Mouse (Mus musculus): ENCODE measurements around the gene Igfbp5.

Gene Igfbp5

DNA sequence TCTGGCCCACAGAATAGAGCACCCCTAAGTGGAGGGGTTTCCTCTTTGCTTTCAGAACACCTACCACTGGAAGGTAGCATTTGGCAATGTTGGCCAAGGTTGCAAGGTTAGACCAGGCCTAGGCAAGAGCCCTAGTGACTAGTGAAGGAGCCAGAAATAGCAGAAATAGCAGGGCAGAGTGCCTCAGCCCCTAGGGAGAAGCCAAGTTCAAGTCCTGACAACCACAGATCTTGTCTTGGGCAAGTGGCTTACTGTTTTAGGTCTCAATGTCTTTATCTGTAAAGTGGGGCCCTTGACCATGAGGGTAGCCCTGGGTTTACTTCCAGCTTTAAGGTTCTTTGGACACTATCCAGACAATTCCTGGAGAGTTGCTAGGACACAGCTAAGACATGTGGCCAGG lies 5.4 kb downstream of the Igfbp5 start:
- DNase-seq (ENCODE audit: low read depth, low spot score): no peak

DNA sequence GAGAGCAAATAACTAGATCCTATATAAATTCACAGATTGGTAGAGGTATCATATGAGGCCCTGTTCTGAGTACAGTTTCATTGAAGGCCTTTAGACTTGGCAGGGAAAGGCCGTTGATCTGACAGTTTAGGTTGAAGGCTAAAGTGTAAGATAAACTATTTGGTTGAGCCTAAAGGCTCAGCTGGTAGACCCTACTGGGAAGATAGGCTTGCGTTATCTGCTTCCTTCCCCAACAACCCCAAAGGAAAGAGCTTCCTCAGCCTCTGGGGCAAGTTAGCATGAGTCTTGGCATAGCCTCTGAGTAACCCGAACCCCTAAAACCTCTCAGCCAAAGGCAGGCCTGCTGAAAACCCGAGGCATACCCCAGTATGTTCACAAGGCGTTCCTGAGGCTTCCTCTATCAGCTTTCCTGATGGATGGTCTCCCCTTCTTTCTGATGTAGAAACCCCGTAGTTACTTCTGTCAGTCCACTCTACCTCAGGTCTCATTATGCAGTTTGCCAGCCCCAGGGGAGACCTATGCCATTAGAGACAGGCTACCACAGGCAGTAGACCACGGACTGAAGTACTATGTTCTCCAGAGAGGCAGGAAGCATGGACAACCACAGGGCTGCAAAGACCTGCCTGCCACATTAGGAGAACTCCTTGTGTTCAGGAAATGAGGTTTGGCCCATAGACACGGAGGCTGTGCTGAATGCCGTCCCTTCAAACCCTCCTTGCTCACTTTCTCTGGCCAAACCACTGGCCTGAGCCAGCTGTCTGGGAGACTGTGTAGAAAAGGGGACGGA lies 6.1 kb downstream of the Igfbp5 start:
- DNase-seq (ENCODE audit: low read depth, low spot score): no peak

DNA sequence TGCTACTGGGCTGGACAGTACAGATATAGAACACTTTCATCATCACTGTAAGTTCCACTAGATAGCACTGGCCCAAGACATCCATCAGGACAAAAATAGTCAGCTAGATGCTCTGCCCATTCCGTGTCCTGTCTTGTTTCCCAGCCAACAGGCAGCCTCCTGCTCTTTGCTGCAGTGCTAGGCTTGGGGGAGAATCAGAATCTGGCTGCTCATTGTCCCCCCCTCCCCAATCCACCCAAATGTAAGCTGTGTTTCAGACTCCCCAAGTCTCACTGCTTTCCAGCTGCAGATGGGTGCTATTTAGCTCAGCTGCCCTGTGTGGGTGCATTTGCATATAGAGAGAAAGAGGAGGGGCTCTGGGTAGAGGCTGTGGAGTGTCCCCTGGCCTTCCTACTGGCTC lies 7.3 kb downstream of the Igfbp5 start:
- no peak for DNase-seq (ENCODE audit: low read depth, low spot score)

DNA sequence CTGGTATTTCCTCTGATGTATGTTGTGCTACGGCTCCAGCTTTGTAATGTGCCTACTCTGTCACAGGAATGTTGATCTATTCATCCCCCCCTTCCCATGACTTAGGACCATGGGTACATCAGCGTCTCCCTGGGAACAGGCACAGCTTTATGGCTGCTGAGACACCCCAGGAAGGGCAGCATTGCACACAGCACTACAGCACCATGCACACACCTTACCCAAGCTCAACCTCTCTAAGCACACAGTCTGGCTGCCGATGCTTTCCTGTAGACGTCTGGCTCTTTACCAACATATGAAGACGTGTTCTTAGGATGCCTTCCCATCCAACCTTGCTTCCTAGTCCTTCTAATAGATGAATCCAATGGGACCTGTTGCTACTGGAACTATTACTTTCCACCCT lies 8.3 kb downstream of the Igfbp5 start:
- no peak for DNase-seq (ENCODE audit: low read depth, low spot score)

DNA sequence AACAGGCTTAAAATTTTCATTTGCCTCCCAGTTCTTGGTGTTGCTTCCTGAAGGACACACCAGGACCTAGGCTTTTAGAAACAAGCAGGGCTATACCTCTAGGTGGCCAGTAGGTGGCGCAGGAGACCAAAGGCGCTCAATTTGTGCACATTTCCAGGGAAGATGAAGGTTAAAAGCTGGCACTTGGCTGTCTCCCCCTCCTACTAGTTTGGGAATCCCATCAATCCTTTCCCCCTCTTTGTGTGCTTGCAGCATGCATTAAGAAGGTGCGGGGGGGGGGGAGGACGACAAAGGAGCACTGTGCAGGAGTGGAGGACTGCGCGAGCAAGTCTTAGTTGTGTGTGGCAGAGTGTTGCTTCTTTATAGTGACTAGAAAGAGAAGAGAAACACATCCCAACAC lies 8.8 kb downstream of the Igfbp5 start:
- DNase-seq (ENCODE audit: low read depth, low spot score): peak; percentile 80

DNA sequence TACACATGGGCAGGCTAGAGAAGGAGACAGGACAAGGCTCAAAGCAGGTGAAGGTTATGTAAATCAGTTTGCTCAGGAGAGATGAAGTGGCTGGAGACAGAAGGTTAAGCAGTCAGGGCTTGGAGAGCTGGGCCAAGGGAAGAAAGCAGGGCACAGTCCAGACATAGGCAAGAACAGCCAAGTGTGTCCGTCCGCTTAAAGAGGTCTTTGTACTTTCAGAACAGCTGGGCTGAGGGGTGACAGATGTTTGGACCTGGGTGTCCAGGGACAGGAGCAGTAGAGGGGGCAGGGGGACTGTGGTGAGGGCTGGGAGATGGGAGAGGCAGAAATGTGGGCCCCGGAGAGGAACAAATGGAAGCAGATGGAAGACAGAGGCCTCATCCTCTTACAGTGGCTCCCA lies 10.4 kb downstream of the Igfbp5 start:
- no peak for DNase-seq (ENCODE audit: low read depth, low spot score)

DNA sequence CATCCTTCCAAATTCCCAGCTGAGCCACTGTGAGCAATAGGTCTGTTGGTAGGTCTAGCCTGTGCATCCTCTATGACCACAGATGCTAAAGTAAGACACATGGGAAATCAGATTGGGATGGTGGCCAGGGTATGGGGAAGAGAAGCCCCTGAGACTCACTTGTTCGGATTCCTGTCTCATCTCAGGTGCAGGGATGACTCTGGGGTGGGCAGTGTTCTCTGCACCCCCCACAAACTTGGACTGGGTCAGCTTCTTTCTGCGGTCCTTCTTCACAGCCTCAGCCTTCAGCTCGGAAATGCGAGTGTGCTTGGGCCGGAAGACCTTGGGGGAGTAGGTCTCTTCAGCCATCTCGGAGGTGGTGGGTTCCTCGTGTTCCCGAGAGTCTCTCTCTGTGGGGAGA lies 11.0 kb downstream of the Igfbp5 start:
- no peak for DNase-seq (ENCODE audit: low read depth, low spot score)

DNA sequence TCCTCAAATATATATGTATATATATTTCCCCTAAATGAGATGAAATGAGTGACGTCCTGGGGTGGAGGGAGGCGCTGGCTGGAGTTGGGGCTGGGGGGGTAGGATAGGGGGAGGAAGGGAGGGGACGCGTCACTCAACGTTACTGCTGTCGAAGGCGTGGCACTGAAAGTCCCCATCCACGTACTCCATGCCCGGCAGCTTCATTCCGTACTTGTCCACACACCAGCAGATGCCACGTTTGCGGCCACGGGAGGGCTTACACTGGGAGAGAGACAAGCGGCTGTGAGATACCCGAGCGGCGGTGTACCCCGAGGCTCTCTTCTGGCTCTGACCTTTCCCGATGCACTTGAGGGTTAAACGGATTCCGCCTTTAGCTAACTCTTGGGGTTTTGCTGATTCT lies 12.4 kb downstream of the Igfbp5 start:
- DNase-seq (ENCODE audit: low read depth, low spot score): no peak

DNA sequence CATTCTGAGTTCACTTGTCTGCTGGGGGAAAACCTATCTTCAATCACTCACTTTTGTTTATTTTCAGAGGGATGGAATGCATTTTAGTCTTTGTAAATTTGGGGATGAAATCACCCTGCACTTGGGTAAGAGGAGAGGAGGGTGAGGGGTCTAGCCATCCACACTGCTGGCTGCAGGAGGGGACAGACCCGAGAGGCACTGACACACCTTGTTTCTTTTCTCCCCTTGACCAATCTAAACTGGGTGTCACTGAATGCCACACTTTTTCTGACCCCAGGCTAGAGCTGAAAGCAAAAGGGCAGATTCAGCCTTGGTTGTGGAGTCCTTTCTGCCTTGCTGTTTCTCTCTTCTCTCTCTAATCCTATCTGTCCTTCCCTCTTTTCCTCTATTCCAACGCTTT lies 13.0 kb downstream of the Igfbp5 start:
- DNase-seq (ENCODE audit: low read depth, low spot score): no peak

DNA sequence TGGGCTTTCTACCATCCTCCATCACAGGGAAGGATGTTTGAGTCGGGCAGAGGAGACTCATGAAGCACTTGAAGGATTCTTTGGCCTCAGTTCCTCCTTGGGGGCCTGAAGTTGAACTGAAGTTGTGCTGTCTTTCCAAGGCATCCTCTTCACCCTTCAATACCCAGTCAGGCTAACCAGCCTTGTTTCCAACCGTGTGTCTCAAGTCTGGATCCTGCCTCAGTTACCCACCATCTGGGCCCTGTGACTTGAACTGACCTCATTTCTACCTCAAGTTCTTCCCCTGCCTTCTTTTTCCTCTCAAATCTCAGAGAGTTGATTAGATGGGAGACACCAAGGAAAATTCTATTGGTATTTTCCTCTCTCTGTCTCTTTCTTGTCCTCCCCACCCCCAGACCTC lies 14.2 kb downstream of the Igfbp5 start:
- no peak for DNase-seq (ENCODE audit: low read depth, low spot score)

DNA sequence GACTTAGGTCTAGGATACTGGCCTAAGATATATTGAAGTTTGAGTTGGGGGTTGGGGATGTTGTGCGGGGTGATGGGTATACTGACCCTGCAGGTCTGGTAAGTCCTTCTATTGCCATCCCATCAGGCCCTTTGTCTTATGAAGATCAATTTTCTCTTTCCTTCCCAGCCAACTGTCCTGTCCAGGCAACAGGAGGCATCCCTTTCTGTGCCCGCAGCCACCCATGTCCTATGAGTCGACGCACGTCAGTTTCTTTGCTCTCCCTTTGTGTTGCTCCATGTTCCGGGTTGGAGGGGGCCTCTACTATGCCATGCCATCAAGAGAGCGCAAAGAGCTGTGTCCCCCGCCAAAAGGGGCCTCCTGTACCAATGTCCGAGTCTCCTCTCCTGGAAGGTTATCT lies 14.7 kb downstream of the Igfbp5 start:
- DNase-seq (ENCODE audit: low read depth, low spot score): no peak

DNA sequence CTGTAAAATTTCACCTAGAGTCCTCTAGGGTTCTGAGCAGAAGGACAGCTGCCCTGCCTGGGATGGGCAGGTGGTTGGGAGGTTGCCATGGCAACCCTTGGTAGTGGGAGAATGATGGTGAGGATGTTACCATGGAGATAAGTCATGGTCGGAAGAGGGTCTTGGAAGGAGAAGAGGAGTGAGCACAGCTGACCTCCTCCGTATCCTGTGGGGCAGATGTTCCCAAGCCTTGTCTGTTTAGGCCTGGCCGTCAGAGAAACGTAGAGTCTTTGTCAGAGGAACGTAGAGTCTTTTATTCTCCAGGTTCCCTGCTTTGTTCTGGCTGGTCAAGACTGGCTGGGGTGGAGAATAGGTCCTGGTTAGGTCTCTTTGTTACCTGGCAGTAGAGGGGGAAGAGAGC lies 15.8 kb downstream of the Igfbp5 start:
- no peak for DNase-seq (ENCODE audit: low read depth, low spot score)

DNA sequence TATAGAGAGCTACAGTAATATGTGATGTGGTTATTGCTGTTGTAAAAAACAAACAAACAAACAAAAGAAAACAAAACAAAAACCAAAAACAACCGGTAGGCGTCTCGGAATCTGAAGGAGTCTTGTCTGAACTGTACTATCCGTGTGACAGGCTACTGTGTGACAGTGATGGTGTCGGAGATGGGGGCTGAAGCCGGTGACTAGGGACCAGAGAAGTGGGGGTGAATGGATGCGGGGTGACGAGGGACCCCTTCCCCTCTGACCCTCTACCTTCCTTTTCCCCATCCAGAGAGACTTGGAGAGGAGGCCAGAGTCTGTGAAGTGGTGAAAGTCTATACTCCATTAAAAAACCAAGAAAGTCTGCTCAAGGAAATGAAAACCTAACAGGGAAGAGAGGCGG lies 16.4 kb downstream of the Igfbp5 start:
- DNase-seq (ENCODE audit: low read depth, low spot score): no peak

DNA sequence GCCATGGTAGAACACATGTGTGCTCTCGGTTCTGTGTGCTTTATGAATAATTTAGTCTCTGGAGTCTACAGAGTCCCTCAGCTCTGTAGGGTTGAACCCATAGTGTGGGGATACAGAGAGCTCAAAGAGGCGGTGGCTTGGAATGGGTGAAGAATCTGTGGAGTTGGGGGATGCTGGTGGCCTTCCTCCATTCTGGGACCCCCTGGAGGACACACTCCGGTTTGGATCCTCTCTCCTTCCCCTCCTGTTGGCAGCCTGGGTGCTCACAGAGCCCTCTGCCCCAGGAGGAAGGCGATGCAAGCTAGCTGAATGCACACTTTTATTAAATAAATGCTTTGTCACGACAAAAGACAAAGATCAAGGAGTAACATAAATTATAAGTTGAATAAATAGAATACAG lies 17.1 kb downstream of the Igfbp5 start:
- no peak for DNase-seq (ENCODE audit: low read depth, low spot score)

DNA sequence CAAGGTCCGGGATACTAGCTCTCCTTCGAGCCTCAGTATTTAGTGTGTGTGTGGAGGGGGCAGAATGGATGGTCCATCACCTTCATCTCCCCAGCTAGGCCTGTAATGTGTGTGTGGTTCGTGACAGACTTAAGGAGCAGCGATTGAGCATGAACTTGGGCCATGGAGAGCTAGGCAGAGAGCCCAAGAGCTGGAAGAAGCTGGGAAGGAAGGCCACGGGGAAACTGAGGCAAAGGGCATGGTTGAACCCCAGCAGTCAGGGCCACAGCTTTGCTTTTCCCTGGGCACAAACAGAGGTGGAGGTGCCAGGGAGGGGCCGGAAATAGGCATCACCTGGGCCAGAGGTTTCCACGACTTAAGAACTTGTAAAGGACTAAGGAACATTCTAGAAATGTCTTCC lies 17.5 kb downstream of the Igfbp5 start:
- DNase-seq (ENCODE audit: low read depth, low spot score): no peak

DNA sequence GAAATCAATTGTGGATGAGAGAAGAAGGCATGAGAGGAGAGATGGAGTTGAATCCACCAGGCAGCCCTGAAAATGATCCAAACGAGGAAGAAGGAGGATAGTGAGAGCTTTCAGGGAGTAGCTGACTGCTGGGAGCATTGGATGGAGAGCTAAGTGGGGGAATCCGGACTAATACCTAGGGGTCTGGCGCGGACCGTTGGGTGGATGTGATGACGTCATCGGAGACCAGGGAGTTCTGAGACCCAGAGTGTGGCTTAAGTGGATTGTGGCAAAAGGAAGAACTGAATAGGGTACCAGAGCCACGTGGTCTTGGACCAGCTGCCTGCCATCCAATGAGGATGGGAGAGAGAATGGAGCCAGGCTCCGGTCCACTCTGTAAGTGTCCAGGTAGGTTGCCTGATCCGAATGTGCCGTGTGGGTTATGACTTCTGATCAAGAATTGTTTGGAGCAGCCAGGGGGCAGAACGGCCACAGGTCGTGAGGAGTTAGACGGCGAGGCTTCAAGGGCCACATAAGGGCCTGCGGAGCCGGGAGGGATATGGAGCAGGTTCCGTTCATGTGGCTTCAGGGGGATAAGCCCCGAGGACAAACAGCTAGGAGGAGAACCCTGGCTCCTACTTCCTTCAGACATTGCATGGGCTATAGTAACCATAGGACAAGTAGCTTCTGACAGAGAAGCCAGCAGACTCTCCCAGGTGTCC lies 18.3 kb downstream of the Igfbp5 start:
- no peak for DNase-seq (ENCODE audit: low read depth, low spot score)

DNA sequence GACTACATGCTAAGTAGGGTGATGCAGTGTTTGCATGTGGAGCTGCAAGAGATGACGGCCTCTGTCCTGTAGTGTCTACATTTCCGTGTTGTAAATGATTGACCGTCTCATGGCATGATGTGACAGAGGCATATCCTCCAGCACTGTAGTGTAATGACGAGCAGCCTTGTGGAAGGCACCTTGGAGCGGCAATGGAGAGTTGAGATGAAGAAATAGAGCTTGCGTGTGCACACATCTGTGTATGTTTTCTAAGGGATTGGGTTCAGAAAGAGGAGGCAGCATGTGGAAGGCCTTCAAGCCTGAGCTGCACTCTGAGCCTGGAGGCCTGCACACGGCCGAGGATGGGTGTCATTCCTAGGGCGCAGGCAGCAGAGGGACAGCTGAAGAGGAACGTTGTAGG lies 19.0 kb downstream of the Igfbp5 start:
- DNase-seq (ENCODE audit: low read depth, low spot score): no peak

DNA sequence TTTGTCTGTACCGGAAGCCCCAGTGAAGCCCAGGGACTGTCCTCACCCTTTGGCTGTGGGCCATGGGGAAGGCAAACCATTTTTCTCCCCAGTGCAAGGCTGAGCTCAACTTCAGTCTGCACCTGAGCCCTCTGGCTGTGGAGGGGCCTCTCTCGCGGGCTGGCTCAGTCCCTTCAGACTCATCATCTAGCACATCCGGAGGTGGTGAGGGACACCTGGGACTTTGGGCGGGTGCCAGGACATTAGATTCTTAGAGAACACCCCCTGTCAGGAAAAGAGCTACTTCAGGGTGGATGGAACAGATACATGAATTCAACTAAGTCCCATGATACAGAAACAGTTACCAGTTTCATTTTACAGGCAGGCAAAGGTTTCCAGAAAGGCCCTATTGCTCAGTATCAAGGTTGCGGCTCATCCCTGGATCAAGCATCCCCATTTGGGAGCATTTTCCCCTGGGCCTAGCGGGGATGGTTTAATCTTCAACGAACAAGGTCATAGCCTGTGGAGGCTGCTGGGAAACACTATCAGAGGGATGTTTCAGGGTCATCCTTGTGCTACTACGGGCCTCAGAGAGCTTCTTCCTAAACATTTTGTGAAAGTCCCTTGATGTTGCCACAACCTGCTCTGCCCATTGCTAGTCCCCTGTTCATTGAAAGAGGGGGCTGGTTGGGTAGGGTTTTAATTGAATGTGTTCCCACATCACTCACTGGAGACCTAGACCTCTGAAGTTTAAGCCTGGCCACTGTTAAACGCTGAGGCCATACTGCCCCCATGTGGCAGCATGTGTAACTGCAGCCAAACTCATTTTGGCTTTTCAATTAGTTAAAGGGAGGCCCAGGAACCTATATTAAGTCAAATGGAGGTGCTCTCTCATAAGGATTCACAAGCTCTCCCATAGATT lies 20.1 kb downstream of the Igfbp5 start:
- peak; percentile 75 for DNase-seq (ENCODE audit: low read depth, low spot score)

DNA sequence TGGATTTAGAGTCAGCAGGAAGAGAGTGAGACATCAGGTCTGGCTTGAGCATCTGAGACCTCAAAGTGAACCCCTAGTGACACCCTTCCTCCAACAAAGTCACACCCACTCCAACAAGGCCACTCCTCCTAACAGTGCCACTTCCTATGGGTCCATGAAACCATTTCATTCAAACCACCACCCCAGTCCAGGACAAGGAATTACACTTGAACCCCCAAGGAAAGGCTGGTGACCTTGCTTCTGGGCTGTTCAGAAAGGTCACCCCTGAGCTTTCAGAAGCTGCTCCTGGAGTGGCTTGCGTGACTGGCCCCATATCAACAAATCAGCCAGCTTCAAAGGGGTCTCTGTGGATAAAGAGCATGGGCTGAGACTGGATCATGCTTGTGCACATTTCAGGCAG lies 20.9 kb downstream of the Igfbp5 start:
- DNase-seq (ENCODE audit: low read depth, low spot score): no peak

DNA sequence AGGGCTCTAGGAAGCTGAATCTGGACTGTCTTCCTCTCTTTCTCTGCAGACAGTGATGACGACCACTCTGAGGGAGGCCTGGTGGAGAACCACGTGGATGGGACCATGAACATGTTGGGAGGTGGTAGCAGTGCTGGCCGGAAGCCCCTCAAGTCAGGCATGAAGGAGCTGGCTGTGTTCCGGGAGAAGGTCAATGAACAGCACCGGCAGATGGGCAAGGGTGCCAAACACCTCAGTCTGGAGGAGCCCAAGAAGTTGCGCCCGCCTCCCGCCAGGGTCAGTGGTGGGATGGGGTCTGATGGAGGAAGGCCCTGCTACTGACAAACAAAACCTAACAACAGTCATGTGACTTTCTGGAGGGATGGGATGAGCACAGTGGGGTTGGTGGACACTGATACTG lies 25.6 kb downstream of the Igfbp5 start:
- DNase-seq (ENCODE audit: low read depth, low spot score): no peak

DNA sequence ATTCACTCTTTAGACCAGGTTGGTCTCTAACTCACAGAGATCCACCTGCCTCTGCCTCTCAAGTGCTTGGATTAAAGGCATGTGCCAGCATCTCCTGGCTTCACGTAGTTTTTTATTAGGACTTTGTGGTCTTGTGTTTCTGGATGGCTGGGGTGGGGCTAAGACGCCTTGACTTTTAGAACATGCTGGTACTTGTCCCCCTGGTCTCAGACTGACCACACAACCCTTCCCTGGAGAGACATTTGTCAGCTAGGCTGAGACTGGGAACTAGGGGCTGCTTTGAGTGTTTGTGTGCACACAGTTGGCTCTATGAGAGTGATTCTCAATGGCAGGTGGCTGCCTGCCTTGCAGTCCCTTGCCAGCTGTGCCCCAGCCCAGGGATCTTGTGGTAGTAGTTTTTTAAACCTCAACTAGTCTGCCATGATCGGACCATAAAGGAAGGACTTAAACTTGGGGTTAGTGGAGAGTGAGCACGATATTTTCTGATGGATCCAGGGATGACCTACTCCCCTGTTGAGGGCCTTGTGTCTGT lies 26.8 kb downstream of the Igfbp5 start:
- no peak for DNase-seq (ENCODE audit: low read depth, low spot score)

DNA sequence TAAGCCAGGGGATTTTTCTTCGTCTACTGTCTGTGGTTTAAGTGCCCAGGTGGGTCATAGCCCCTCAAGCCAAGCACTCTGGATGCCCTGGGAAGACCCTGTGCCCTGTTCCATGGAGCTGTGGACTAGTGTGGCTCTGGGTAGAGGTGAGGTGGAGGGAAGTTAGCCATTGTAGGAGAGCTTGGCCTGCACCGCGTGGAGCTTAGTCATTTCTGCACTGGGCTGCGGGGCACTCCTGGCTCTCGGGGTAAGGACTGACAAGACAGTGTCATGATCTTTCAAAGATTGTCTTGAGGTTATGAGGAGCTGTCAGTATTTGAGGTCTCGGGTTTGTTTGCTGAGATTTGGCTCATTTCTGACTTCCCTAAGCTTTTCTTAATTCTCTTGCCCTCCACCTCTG lies 30.0 kb downstream of the Igfbp5 start:
- no peak for DNase-seq (ENCODE audit: low read depth, low spot score)
